Mouse (Mus musculus) lung, adult 2 months (tissue): ENCODE measurements at regions not wholly inside any gene's neighbourhood (a gene's known extent, or its start where the extent isn't known, plus 50 kb on each side); places are given as distances from the start of the nearest gene placed in this dataset.

ENCODE experiments used
- DNase-seq: peaks from one replicate; pipeline ENCODE4 v3.0.0; 2022
- H3K4me1 ChIP-seq: fragments of 200-500 bp; 2 replicates; pipeline ENCODE4 v1.6.1; 2011; ENCODE audit warnings: low read length; ENCODE audit not compliant: control insufficient read depth, insufficient read depth
- H3K4me3 ChIP-seq: fragments of 200-500 bp; replicated peaks from 2 replicates; pipeline ENCODE3; 2011; ENCODE audit warnings: low read depth, mild to moderate bottlenecking, control low read depth, low read length; ENCODE audit errors: extremely low read depth
- CTCF ChIP-seq: fragments of 200-500 bp; IDR thresholded peaks from 2 replicates; pipeline ENCODE4 v1.5.1; 2011; ENCODE audit warnings: mild to moderate bottlenecking, low read length, control low read depth; ENCODE audit not compliant: insufficient read depth
- POLR2A ChIP-seq: fragments of 200-500 bp; IDR thresholded peaks from 2 replicates; pipeline ENCODE4 v1.6.1; 2011; ENCODE audit warnings: low read depth, mild to moderate bottlenecking, control low read depth, low read length, borderline replicate concordance; ENCODE audit errors: extremely low read depth
- WGBS: fragments of 180-500 bp; shearing (Covaris S2); methylation state at CpG from one replicate; pipeline ENCODE4 v1.1.7; 2018; 5-methylcytosine and 5-hydroxymethylcytosine counted together

DNA sequence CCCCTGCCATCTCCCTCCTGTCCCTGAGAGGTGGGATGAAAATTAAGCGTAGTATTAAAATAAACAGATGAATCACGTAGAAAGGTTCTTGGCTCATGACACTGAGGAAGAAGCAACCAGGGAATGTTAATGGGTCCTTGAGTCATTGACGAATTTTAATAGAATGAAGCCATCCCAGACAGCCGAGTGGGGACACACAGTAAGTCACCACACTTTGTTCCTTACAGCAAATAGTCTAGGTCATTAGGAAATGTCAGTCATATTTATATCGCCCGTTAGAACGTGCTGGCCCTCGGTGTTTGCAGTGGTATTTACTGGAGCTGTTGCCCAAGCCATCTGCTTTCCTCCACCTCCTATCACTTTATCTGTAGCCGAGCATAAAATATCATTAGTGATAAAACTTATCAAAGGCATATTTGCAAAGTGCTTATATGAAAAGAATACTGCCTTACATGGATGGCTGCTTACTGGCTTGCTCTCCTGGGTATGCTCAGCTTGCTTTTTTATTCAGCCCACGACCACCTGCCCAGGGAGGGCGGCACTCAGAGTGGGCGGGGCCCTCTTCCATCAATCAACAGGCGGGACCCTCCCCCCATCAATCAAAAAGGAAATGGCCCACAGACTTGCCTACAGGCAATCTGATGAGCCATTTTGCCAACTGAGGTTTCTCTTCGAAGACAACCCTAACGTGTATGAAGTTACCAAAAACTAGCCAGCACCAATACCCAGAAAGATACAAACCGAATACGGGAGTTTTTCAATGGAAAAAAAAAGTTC lies 110.5 kb upstream of the Rap1b start:
- Histone ChIP-seq H3K4me1 (peaks cover 2% of the 10 kb centered on the region; the same call in 1 of the 2 replicates), H3K4me3 (no peak overlapping the region)
- TF ChIP-seq POLR2A (no peak), CTCF (no peak)
- no peak for DNase-seq
- WGBS, result 67% methylated on average over 17 of the region's 17 CpGs

DNA sequence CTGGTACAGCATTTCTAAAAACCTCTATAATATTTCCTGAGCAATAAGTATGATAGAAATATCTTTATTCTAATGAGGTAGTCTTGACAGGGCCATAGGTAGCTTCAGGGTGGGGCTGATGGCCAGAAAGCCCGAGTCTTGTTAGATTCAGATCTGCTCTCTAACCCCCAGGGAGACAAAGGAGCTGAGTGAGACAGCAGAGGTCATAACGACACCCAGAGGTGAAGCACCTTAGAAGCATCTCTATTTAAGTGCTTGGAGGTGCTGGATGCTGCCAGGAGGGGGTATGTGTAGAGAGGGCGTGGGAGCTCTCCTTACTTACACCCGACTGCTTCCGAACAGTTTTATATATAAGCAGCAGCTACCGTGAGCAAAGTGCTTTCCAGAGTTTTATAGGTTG lies 128.9 kb upstream of the Rap1b start:
- 69% methylated on average over 6 of the region's 6 CpGs for WGBS
- no peak overlapping the region for H3K4me3 ChIP-seq
- no peak for TF ChIP-seq CTCF
- no peak for TF ChIP-seq POLR2A
- no peak for DNase-seq
- no peaks in the 10 kb centered on the region for H3K4me1 ChIP-seq

DNA sequence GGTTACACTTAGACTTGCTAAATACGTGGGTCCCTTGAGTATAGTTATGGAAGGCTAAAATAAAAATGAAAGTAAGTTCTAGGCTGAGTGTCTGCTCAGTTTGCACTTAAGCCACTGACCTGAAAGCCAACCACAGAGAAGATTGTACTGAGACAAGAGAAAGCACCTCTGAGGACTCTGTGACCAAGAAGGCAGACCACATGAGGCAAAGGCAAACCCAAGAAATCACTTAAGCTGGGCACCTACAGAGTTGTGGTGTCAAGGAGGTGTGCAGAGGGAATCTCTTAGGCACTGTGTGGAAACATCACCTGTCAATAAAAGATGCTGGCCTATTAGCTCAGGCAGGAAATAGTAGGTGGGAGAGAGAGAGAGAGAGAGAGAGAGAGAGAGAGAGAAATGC lies 129.6 kb upstream of the Rap1b start:
- no peak overlapping the region for H3K4me3 ChIP-seq
- no peak for DNase-seq
- 77% methylated on average over 1 of the region's 1 CpGs for WGBS
- H3K4me1 ChIP-seq, result no peaks in the 10 kb centered on the region
- TF ChIP-seq POLR2A (no peak), CTCF (no peak)

- peaks cover 9% of the 10 kb centered on the region for H3K4me1 ChIP-seq
- TF ChIP-seq CTCF (no peak), POLR2A (no peak)
Measured at GRCm38 (mm10) chr10:117979091-117979490, 133.3 kb upstream of the Rap1b start.

GRCm38 (mm10) chr10:117982611-117983210 lies 136.9 kb upstream of the Rap1b start:
- no peak for DNase-seq
- Histone ChIP-seq H3K4me3 (no peak overlapping the region), H3K4me1 (peaks cover 9% of the 10 kb centered on the region)
- TF ChIP-seq CTCF, result no peak
- no peak for TF ChIP-seq POLR2A
- 14% methylated on average over 8 of the region's 8 CpGs for WGBS

More at GRCm38 (mm10) chr10:117979091-117979490, 133.3 kb upstream of the Rap1b start:
- 88% methylated on average over 4 of the region's 4 CpGs for WGBS
- no peak overlapping the region for H3K4me3 ChIP-seq
- no peak for DNase-seq

- peaks cover 9% of the 10 kb centered on the region for H3K4me1 ChIP-seq
- no peak overlapping the region for H3K4me3 ChIP-seq
- TF ChIP-seq POLR2A (no peak), CTCF (no peak)
- DNase-seq, result no peak
- WGBS, result 38% methylated on average over 8 of the region's 8 CpGs
Measured at GRCm38 (mm10) chr10:117983271-117983670, 137.4 kb upstream of the Rap1b start.

- H3K4me3 ChIP-seq, result no peak overlapping the region
- peaks cover 9% of the 10 kb centered on the region for H3K4me1 ChIP-seq
- TF ChIP-seq CTCF (no peak), POLR2A (no peak)
- WGBS, result 59% methylated on average over 15 of the region's 15 CpGs
- DNase-seq, result no peak
Measured at GRCm38 (mm10) chr10:117984784-117985602, 139.2 kb upstream of the Rap1b start.

- Histone ChIP-seq H3K4me3 (no peak overlapping the region), H3K4me1 (peaks cover 6% of the 10 kb centered on the region)
- 45% methylated on average over 6 of the region's 6 CpGs for WGBS
- no peak for DNase-seq
- TF ChIP-seq POLR2A, result no peak
- TF ChIP-seq CTCF, result no peak
Measured at GRCm38 (mm10) chr10:117987620-117988019, 141.8 kb upstream of the Rap1b start.

GRCm38 (mm10) chr10:117988076-117988475 lies 142.2 kb upstream of the Rap1b start:
- WGBS, result 48% methylated on average over 5 of the region's 5 CpGs
- TF ChIP-seq CTCF (no peak), POLR2A (no peak)
- Histone ChIP-seq H3K4me3 (no peak overlapping the region), H3K4me1 (peaks cover 2% of the 10 kb centered on the region)
- DNase-seq, result no peak
